Mouse (Mus musculus) thymus, adult 2 months (tissue): ENCODE results near the gene Pkp3. TPM values are rescaled to one million over a fixed set of nuclear protein-coding genes. Genes with fewer than 3 reads are reported as not detected.
"Not testable (repeated sequence)": the region's sequence is repeated elsewhere in the genome, so short reads cannot be mapped to it uniquely, and the experiment has no call there.

Source experiments
- DNase-seq: peaks from one replicate; pipeline ENCODE4 v3.0.0; 2021
- H3K27ac ChIP-seq: fragments of 200-500 bp; 2 replicates; pipeline ENCODE4 v1.5.1; 2012; ENCODE audit warnings: low read length, control low read depth; ENCODE audit not compliant: control insufficient read depth, insufficient read depth
- H3K27me3 ChIP-seq: fragments of 200-500 bp; 2 replicates; pipeline ENCODE4 v1.6.1; 2012; ENCODE audit warnings: mild to moderate bottlenecking, low read length, moderate library complexity, mixed read lengths; ENCODE audit not compliant: control insufficient read depth, insufficient read depth
- H3K36me3 ChIP-seq: fragments of 200-500 bp; 2 replicates; pipeline ENCODE4 v1.6.1; 2012; ENCODE audit warnings: mild to moderate bottlenecking, low read length, moderate library complexity; ENCODE audit not compliant: control insufficient read depth, insufficient read depth
- H3K4me1 ChIP-seq: fragments of 200-500 bp; replicated peaks from 2 replicates; pipeline ENCODE4 v1.6.1; 2012; ENCODE audit warnings: low read length; ENCODE audit not compliant: control insufficient read depth, insufficient read depth
- H3K4me3 ChIP-seq: fragments of 200-500 bp; 2 replicates; pipeline ENCODE4 v1.5.1; 2012; ENCODE audit warnings: mild to moderate bottlenecking, low read length, control low read depth, moderate library complexity; ENCODE audit not compliant: control insufficient read depth, insufficient read depth
- CTCF ChIP-seq: fragments of 200-500 bp; IDR thresholded peaks from 2 replicates; pipeline ENCODE4 v1.5.1; 2012; ENCODE audit warnings: mild to moderate bottlenecking, control low read depth, low read length, moderate library complexity, borderline replicate concordance; ENCODE audit not compliant: control insufficient read depth, poor library complexity, insufficient read depth; ENCODE audit errors: extremely low read depth
- POLR2A ChIP-seq: fragments of 200-500 bp; IDR thresholded peaks from 2 replicates; pipeline ENCODE4 v1.6.1; 2012; ENCODE audit warnings: mild to moderate bottlenecking, low read length, control low read depth, moderate library complexity; ENCODE audit not compliant: control insufficient read depth, poor library complexity, insufficient read depth; ENCODE audit errors: extremely low read depth
- WGBS: fragments of 180-500 bp; shearing (Covaris S2); methylation state at CpG from one replicate; pipeline ENCODE4 v1.1.7; 2018; 5-methylcytosine and 5-hydroxymethylcytosine counted together
- polyA plus RNA-seq: library from polyadenylated mRNA; depleted of rRNA; stranded (reverse); fragments of >200 nt; gene quantifications from 2 replicates; pipeline ENCODE4 v1.2.3, GENCODE M21; 2012; rRNA removed

Pkp3 gene
- 46.8 and 49.9 TPM in 2 replicates for polyA plus RNA-seq

GRCm38 (mm10) chr7:141077841-141078240, at the start of gene Pkp3:
Gene Pkp3 (plus strand): TSS chr7:141078218.
- H3K27ac ChIP-seq = no peak within 1 kb of the TSS
- no peaks in the 10 kb centered on the region for H3K27me3 ChIP-seq
- H3K36me3 ChIP-seq = no peaks in the 10 kb centered on the region
- H3K4me1 ChIP-seq = peaks cover 4% of the 10 kb centered on the region
- 97% methylated on average over 15 of the region's 15 CpGs for WGBS
- no peak within 1 kb of the TSS for H3K4me3 ChIP-seq
- DNase-seq = no peak
- TF ChIP-seq CTCF = no peak
- TF ChIP-seq POLR2A = no peak

- DNase-seq = no peak
- Histone ChIP-seq H3K4me3 (no peak within 1 kb of the TSS), H3K36me3 (no peaks in the 10 kb centered on the region), H3K4me1 (no peaks in the 10 kb centered on the region), H3K27me3 (no peaks in the 10 kb centered on the region), H3K27ac (no peak within 1 kb of the TSS)
- TF ChIP-seq POLR2A = no peak
- no peak for TF ChIP-seq CTCF
- 98% methylated on average over 2 of the region's 2 CpGs for WGBS
These were observed 49.2 kb upstream of the Pkp3 start, which contains the start of gene Gm17387 for GRCm38 (mm10) chr7:141028831-141029230. Gene Gm17387 (plus strand): TSS chr7:141029131.

- H3K4me1 ChIP-seq = no peaks in the 10 kb centered on the region
- DNase-seq = no peak
- WGBS = 77% methylated on average over 3 of the region's 3 CpGs
- no peaks in the 10 kb centered on the region for H3K27me3 ChIP-seq
- TF ChIP-seq CTCF (no peak), POLR2A (no peak)
- no peaks in the 10 kb centered on the region for H3K36me3 ChIP-seq
- no peak overlapping the region for H3K27ac ChIP-seq
- no peak overlapping the region for H3K4me3 ChIP-seq
These were observed 47.6 kb upstream of the Pkp3 start for GRCm38 (mm10) chr7:141030390-141030789.

GRCm38 (mm10) chr7:141032458-141033167, 45.4 kb upstream of the Pkp3 start:
- Histone ChIP-seq H3K27me3 (no peaks in the 10 kb centered on the region), H3K4me3 (no peak overlapping the region), H3K27ac (no peak overlapping the region), H3K36me3 (no peaks in the 10 kb centered on the region), H3K4me1 (peaks cover under 1% of the 10 kb centered on the region; the same call in 1 of the 2 replicates)
- 89% methylated on average over 9 of the region's 9 CpGs for WGBS
- TF ChIP-seq CTCF (no peak), POLR2A (no peak)
- no peak for DNase-seq

- H3K27ac ChIP-seq, H3K27me3 ChIP-seq, DNase-seq, H3K4me1 ChIP-seq, H3K36me3 ChIP-seq, H3K4me3 ChIP-seq: not testable (repeated sequence)
- 50% methylated on average over 1 of the region's 2 CpGs for WGBS
These were observed 41.4 kb upstream of the Pkp3 start for GRCm38 (mm10) chr7:141036624-141037023.

- DNase-seq = no peak
- H3K4me1 ChIP-seq = peaks cover 21% of the 10 kb centered on the region
- H3K4me3 ChIP-seq = no peak overlapping the region
- no peaks in the 10 kb centered on the region for H3K36me3 ChIP-seq
- 47% methylated on average over 20 of the region's 21 CpGs for WGBS
- H3K27ac ChIP-seq = no peak overlapping the region
- H3K27me3 ChIP-seq = no peaks in the 10 kb centered on the region
- TF ChIP-seq CTCF (no peak), POLR2A (no peak)
These were observed 39.7 kb upstream of the Pkp3 start for GRCm38 (mm10) chr7:141038090-141039032.
